Mouse (Mus musculus) lung, adult 18-20 months (tissue): Measurements from ENCODE around the gene C3ar1.

ENCODE experiments used
- DNase-seq, 2 experiments: peaks; one replicate each; pipeline ENCODE4 v3.0.0; 2022; ENCODE audit warnings: mixed read lengths in 2 of 2

Gene C3ar1

GRCm38 (mm10) chr6:122855955-122856354 lies at the start of gene C3ar1:
Gene C3ar1, minus strand, starts transcription at chr6:122856161.
- no peak for DNase-seq

- peak; percentile 44 to 49 for DNase-seq
Measured at GRCm38 (mm10) chr6:122892442-122893049, 36.6 kb upstream of the C3ar1 start.

GRCm38 (mm10) chr6:122889599-122889998 lies 33.6 kb upstream of the C3ar1 start:
- DNase-seq = no peak

GRCm38 (mm10) chr6:122883603-122884002 lies 27.6 kb upstream of the C3ar1 start:
- DNase-seq = no peak

GRCm38 (mm10) chr6:122881287-122881686 lies 25.3 kb upstream of the C3ar1 start:
- no peak for DNase-seq

- DNase-seq = no peak
Measured at GRCm38 (mm10) chr6:122879781-122880505, 24.0 kb upstream of the C3ar1 start.

GRCm38 (mm10) chr6:122879141-122879735 lies 23.3 kb upstream of the C3ar1 start:
- DNase-seq = no peak

- peak in 1 of 2 experiments; percentile 28 for DNase-seq
Measured at GRCm38 (mm10) chr6:122874720-122875389, 18.9 kb upstream of the C3ar1 start.

GRCm38 (mm10) chr6:122873871-122874719 lies 18.1 kb upstream of the C3ar1 start, which contains the start of gene Necap1:
Gene Necap1, plus strand, starts transcription at chr6:122874474.
- peak; percentile 95 to 97 for DNase-seq

GRCm38 (mm10) chr6:122872800-122873199 lies 16.8 kb upstream of the C3ar1 start:
- peak; percentile 13 to 23 for DNase-seq

- DNase-seq = no peak
Measured at GRCm38 (mm10) chr6:122869846-122870245, 13.9 kb upstream of the C3ar1 start.

GRCm38 (mm10) chr6:122867914-122868313 lies 12.0 kb upstream of the C3ar1 start:
- no peak for DNase-seq

GRCm38 (mm10) chr6:122862871-122863270 lies 6.9 kb upstream of the C3ar1 start:
- DNase-seq = peak in 1 of 2 experiments; percentile 12

GRCm38 (mm10) chr6:122862434-122862833 lies 6.5 kb upstream of the C3ar1 start:
- DNase-seq = no peak

- DNase-seq = no peak
Measured at GRCm38 (mm10) chr6:122854552-122854951, 1.4 kb downstream of the C3ar1 start.

- peak in 1 of 2 experiments; percentile 8 for DNase-seq
Measured at GRCm38 (mm10) chr6:122852696-122853095, 3.3 kb downstream of the C3ar1 start.

GRCm38 (mm10) chr6:122843759-122844158 lies 12.2 kb downstream of the C3ar1 start:
- DNase-seq = no peak

GRCm38 (mm10) chr6:122837539-122837938 lies 18.4 kb downstream of the C3ar1 start:
- no peak for DNase-seq

GRCm38 (mm10) chr6:122836974-122837373 lies 19.0 kb downstream of the C3ar1 start:
- DNase-seq = no peak

- peak; percentile 38 to 42 for DNase-seq
Measured at GRCm38 (mm10) chr6:122834365-122834764, 21.6 kb downstream of the C3ar1 start.

GRCm38 (mm10) chr6:122832880-122833279 lies 23.1 kb downstream of the C3ar1 start:
- no peak for DNase-seq

GRCm38 (mm10) chr6:122828086-122828485 lies 27.9 kb downstream of the C3ar1 start:
- no peak for DNase-seq
